Mouse (Mus musculus) liver, postnatal 0 days (tissue): ENCODE results near the gene Tvp23a.

Source experiments
- CTCF ChIP-seq: sonication (generic); IDR thresholded peaks from 2 replicates; pipeline ENCODE4 v1.5.1; 2016; ENCODE audit warnings: antibody characterized with exemption, low read depth
- EP300 ChIP-seq: IDR thresholded peaks from 2 replicates; pipeline ENCODE4 v1.6.1; 2016; ENCODE audit warnings: antibody characterized with exemption, low read depth, mild to moderate bottlenecking

- TF ChIP-seq CTCF, result peak; percentile 95
- TF ChIP-seq EP300, result no peak
Measured at GRCm38 (mm10) chr16:10399160-10399559, 48.0 kb downstream of the Tvp23a start.
